Mouse (Mus musculus) heart, postnatal 36 days (tissue): Measurements from ENCODE around the gene Slc25a47. TPM values are rescaled to one million over a fixed set of nuclear protein-coding genes. Genes with fewer than 3 reads are reported as not detected.

Experiments used
- DNase-seq, 2 experiments: peaks; one replicate each; pipeline ENCODE4 v3.0.0; 2021 to 2022
- intact Hi-C: fragments of 180-260 bp; cut with DNase I; formaldehyde crosslinking; loops from one replicate; pipeline ENCODE4 v1.15.1; 2025
- total RNA-seq, 2 experiments: library from RNA; stranded (reverse); gene quantifications; 2 replicates each; pipeline ENCODE4 v1.2.3; 2021

Slc25a47 gene
- 1 to 10 TPM; 6.5 to 6.9 TPM for total RNA-seq

- intact Hi-C loops = loop anchor here (2.0 kb wide), 2 partner anchors 41 to 57 kb away; partner anchors contain the start of gene Wdr25
Observed at GRCm38 (mm10) chr12:108835840-108836409, at the start of gene Slc25a47, which contains the start of gene Slc25a29. Gene Slc25a47, plus strand, starts transcription at chr12:108836046. Gene Slc25a29, minus strand, starts transcription at chr12:108835883.

GRCm38 (mm10) chr12:108787329-108787728 lies 48.5 kb upstream of the Slc25a47 start:
- no peak for DNase-seq
- intact Hi-C loops = no loop called here

More at GRCm38 (mm10) chr12:108835840-108836409, at the start of gene Slc25a47, which contains the start of gene Slc25a29:
- DNase-seq = peak; percentile 95 to 96

- intact Hi-C loops = loop anchor here (5.0 to 10.0 kb wide), 3 partner anchors 35 to 607 kb away; partner anchors contain the start of genes Wars and Wdr25
- peak in 1 of 2 experiments; percentile 80 for DNase-seq
Observed at GRCm38 (mm10) chr12:108792152-108792545, 43.7 kb upstream of the Slc25a47 start.

GRCm38 (mm10) chr12:108792546-108793452 lies 43.0 kb upstream of the Slc25a47 start, which contains the start of gene Yy1:
Gene Yy1, plus strand, starts transcription at chr12:108792973.
- peak; percentile 96 to 99 for DNase-seq
- intact Hi-C loops = loop anchor here (5.0 to 10.0 kb wide), 3 partner anchors 35 to 608 kb away; partner anchors contain the start of genes Wars and Wdr25

- peak in 1 of 2 experiments; percentile 39 for DNase-seq
- intact Hi-C loops = loop anchor here (5.0 to 10.0 kb wide), 3 partner anchors 36 to 609 kb away; partner anchors contain the start of genes Wars and Wdr25
Observed at GRCm38 (mm10) chr12:108793453-108793941, 42.3 kb upstream of the Slc25a47 start.

GRCm38 (mm10) chr12:108794078-108794711 lies 41.7 kb upstream of the Slc25a47 start:
- intact Hi-C loops = loop anchor here (2.0 to 10.0 kb wide), 4 partner anchors 37 to 609 kb away; partner anchors contain the start of genes Slc25a29, Wars and Wdr25
- peak; percentile 81 to 88 for DNase-seq

GRCm38 (mm10) chr12:108794979-108795537 lies 40.8 kb upstream of the Slc25a47 start:
- DNase-seq = no peak
- intact Hi-C loops = loop anchor here (2.0 to 10.0 kb wide), 4 partner anchors 38 to 610 kb away; partner anchors contain the start of genes Slc25a29, Wars and Wdr25

- intact Hi-C loops = no loop called here
- no peak for DNase-seq
Observed at GRCm38 (mm10) chr12:108801613-108802012, 34.2 kb upstream of the Slc25a47 start.

- intact Hi-C loops = no loop called here
- DNase-seq = no peak
Observed at GRCm38 (mm10) chr12:108804388-108804787, 31.5 kb upstream of the Slc25a47 start.

GRCm38 (mm10) chr12:108808465-108808864 lies 27.4 kb upstream of the Slc25a47 start:
- intact Hi-C loops = no loop called here
- no peak for DNase-seq

GRCm38 (mm10) chr12:108809771-108810170 lies 26.1 kb upstream of the Slc25a47 start:
- DNase-seq = no peak
- intact Hi-C loops = loop anchor here (5.0 kb wide), 1 partner anchor 83 kb away; the partner anchor contains the start of genes Wars and Wdr25

GRCm38 (mm10) chr12:108810309-108810708 lies 25.5 kb upstream of the Slc25a47 start:
- intact Hi-C loops = loop anchor here (5.0 kb wide), 1 partner anchor 82 kb away; the partner anchor contains the start of genes Wars and Wdr25
- no peak for DNase-seq

- DNase-seq = no peak
- intact Hi-C loops = loop anchor here (5.0 kb wide), 1 partner anchor 81 kb away; the partner anchor contains the start of genes Wars and Wdr25
Observed at GRCm38 (mm10) chr12:108811133-108811532, 24.7 kb upstream of the Slc25a47 start.

GRCm38 (mm10) chr12:108812463-108812862 lies 23.4 kb upstream of the Slc25a47 start:
- intact Hi-C loops = loop anchor here (5.0 kb wide), 1 partner anchor 80 kb away; the partner anchor contains the start of genes Wars and Wdr25
- no peak for DNase-seq

GRCm38 (mm10) chr12:108814470-108814869 lies 21.4 kb upstream of the Slc25a47 start:
- no peak for DNase-seq
- intact Hi-C loops = loop anchor here (5.0 kb wide), 1 partner anchor 78 kb away; the partner anchor contains the start of genes Wars and Wdr25

GRCm38 (mm10) chr12:108816569-108816968 lies 19.3 kb upstream of the Slc25a47 start:
- intact Hi-C loops = no loop called here
- no peak for DNase-seq

- intact Hi-C loops = no loop called here
- no peak for DNase-seq
Observed at GRCm38 (mm10) chr12:108820461-108820860, 15.4 kb upstream of the Slc25a47 start.

- DNase-seq = no peak
Observed at GRCm38 (mm10) chr12:108823036-108823435, 12.8 kb upstream of the Slc25a47 start.

GRCm38 (mm10) chr12:108824225-108824874 lies 11.5 kb upstream of the Slc25a47 start:
- no peak for DNase-seq
- intact Hi-C loops = no loop called here

More at GRCm38 (mm10) chr12:108823036-108823435, 12.8 kb upstream of the Slc25a47 start:
- intact Hi-C loops = no loop called here
